Mouse (Mus musculus) yolk sac, embryonic 10.5 days (tissue): ENCODE measurements at regions not wholly inside any gene's neighbourhood (a gene's known extent, or its start where the extent isn't known, plus 50 kb on each side); places are given as distances from the start of the nearest gene placed in this dataset.

ENCODE experiments used
- DNase-seq: peaks from one replicate; pipeline ENCODE4 v3.0.0-alpha.2; 2017; ENCODE audit warnings: low spot score

GRCm38 (mm10) chr2:137575750-137576149 is 459.3 kb upstream of the Jag1 start:
- no peak for DNase-seq

- DNase-seq = no peak
These were observed 458.5 kb upstream of the Jag1 start for GRCm38 (mm10) chr2:137574845-137575449.

- DNase-seq = no peak
These were observed 454.7 kb upstream of the Jag1 start for GRCm38 (mm10) chr2:137571146-137571545.

GRCm38 (mm10) chr2:137566619-137567018 is 450.2 kb upstream of the Jag1 start:
- DNase-seq = no peak

- no peak for DNase-seq
These were observed 447.7 kb upstream of the Jag1 start for GRCm38 (mm10) chr2:137564064-137564624.

- DNase-seq = no peak
These were observed 443.9 kb upstream of the Jag1 start for GRCm38 (mm10) chr2:137560366-137560765.

- DNase-seq = no peak
These were observed 437.4 kb upstream of the Jag1 start for GRCm38 (mm10) chr2:137553871-137554270.

- DNase-seq = no peak
These were observed 420.1 kb upstream of the Jag1 start for GRCm38 (mm10) chr2:137536581-137536980.

- DNase-seq = no peak
These were observed 399.8 kb upstream of the Jag1 start for GRCm38 (mm10) chr2:137516271-137516670.

GRCm38 (mm10) chr2:137515043-137515442 is 398.6 kb upstream of the Jag1 start:
- no peak for DNase-seq

- DNase-seq = peak; percentile 9
These were observed 397.6 kb upstream of the Jag1 start for GRCm38 (mm10) chr2:137513895-137514506.

GRCm38 (mm10) chr2:137510671-137511235 is 394.3 kb upstream of the Jag1 start:
- DNase-seq = no peak

GRCm38 (mm10) chr2:137501236-137501635 is 384.8 kb upstream of the Jag1 start:
- no peak for DNase-seq

- no peak for DNase-seq
These were observed 381.2 kb upstream of the Jag1 start for GRCm38 (mm10) chr2:137497616-137498015.

GRCm38 (mm10) chr2:137493600-137493999 is 377.2 kb upstream of the Jag1 start:
- DNase-seq = no peak

GRCm38 (mm10) chr2:137489181-137489682 is 372.8 kb upstream of the Jag1 start:
- no peak for DNase-seq

GRCm38 (mm10) chr2:137468769-137469168 is 352.3 kb upstream of the Jag1 start:
- no peak for DNase-seq

GRCm38 (mm10) chr2:137457061-137457753 is 340.8 kb upstream of the Jag1 start:
- no peak for DNase-seq

- DNase-seq = no peak
These were observed 340.0 kb upstream of the Jag1 start for GRCm38 (mm10) chr2:137456436-137456835.

- DNase-seq = no peak
These were observed 330.5 kb upstream of the Jag1 start for GRCm38 (mm10) chr2:137446919-137447318.

GRCm38 (mm10) chr2:137437741-137438140 is 321.3 kb upstream of the Jag1 start:
- DNase-seq = no peak

- no peak for DNase-seq
These were observed 319.7 kb upstream of the Jag1 start for GRCm38 (mm10) chr2:137436161-137436560.

GRCm38 (mm10) chr2:137422656-137423055 is 306.2 kb upstream of the Jag1 start:
- no peak for DNase-seq
